Comparison of ENCODE assay signal across 9 mouse cellular contexts in genomic region chr13:51526480-51526879, GRCm38 (mm10). TPM values are rescaled to one million over a fixed set of nuclear protein-coding genes. Genes with fewer than 3 reads are reported as not detected.
DNase-seq lines count a peak whose midpoint lies in the region; ATAC-seq lines count a peak whose summit lies in the region.
"Had no signal": no experiment of that assay in that cellular context is flagged by ENCODE, and none has a peak within 500 bp of the region (broad histone marks: within the 10 kb centered on the region; RNA-seq: fewer than 3 reads in every experiment).

No protein-coding gene starts in this region.

- no peak overlapping the region for H3K4me2 ChIP-seq in embryonic facial prominence, embryonic 14.5 days (ENCODE audit: low read depth, low read length)
- H3K4me2 ChIP-seq: embryonic facial prominence, embryonic 13.5 days had no signal

- no peak overlapping the region for H3K27ac ChIP-seq in embryonic facial prominence, embryonic 14.5 days (replicated peaks; ENCODE audit: low read depth, low read length)
- H3K27ac ChIP-seq in embryonic facial prominence, embryonic 10.5 days (replicated peaks): no peak overlapping the region
- H3K27ac ChIP-seq: embryonic facial prominence, embryonic 13.5 days had no signal

- no peaks in the 10 kb centered on the region for H3K36me3 ChIP-seq in embryonic facial prominence, embryonic 14.5 days (ENCODE audit: control insufficient read depth, insufficient read depth, low read length)
- H3K36me3 ChIP-seq in embryonic facial prominence, embryonic 10.5 days (replicated peaks): no peaks in the 10 kb centered on the region
- H3K36me3 ChIP-seq: embryonic facial prominence, embryonic 13.5 days had no signal

- H3K4me1 ChIP-seq in embryonic facial prominence, embryonic 14.5 days (ENCODE audit: control insufficient read depth, insufficient read depth, low read length): no peaks in the 10 kb centered on the region
- no peaks in the 10 kb centered on the region for H3K4me1 ChIP-seq in embryonic facial prominence, embryonic 10.5 days
- H3K4me1 ChIP-seq: embryonic facial prominence, embryonic 13.5 days had no signal

- H3K27me3 ChIP-seq in embryonic facial prominence, embryonic 14.5 days (replicated peaks; ENCODE audit: control insufficient read depth, insufficient read depth, low read length): no peaks in the 10 kb centered on the region
- no peaks in the 10 kb centered on the region for H3K27me3 ChIP-seq in embryonic facial prominence, embryonic 10.5 days (replicated peaks; ENCODE audit: low read depth, poor library complexity, severe bottlenecking)
- H3K27me3 ChIP-seq: embryonic facial prominence, embryonic 13.5 days had no signal

- no peak overlapping the region for H3K9ac ChIP-seq in embryonic facial prominence, embryonic 14.5 days (ENCODE audit: low read depth, low read length)
- H3K9ac ChIP-seq: embryonic facial prominence, embryonic 13.5 days had no signal

- no peaks in the 10 kb centered on the region for H3K9me3 ChIP-seq in embryonic facial prominence, embryonic 14.5 days (ENCODE audit: control insufficient read depth, low read length)
- no peaks in the 10 kb centered on the region for H3K9me3 ChIP-seq in embryonic facial prominence, embryonic 10.5 days
- H3K9me3 ChIP-seq: embryonic facial prominence, embryonic 13.5 days had no signal

- no peak for ATAC-seq in embryonic facial prominence, embryonic 14.5 days (ENCODE audit: low read depth)

- peak; percentile 10 for DNase-seq in embryonic facial prominence, embryonic 14.5 days (ENCODE audit: low spot score)
- no peak for DNase-seq in embryonic facial prominence, embryonic 10.5 days (ENCODE audit: low spot score)
- peak; percentile 70 for DNase-seq in 3T3-L1 (ENCODE audit: low read depth, low spot score)
- DNase-seq in cerebellum, postnatal 14 days: peak; percentile 46 to 47
- peak; percentile 15 for DNase-seq in layer of hippocampus, adult 9-10 months (ENCODE audit: low spot score)
- peak; percentile 8 for DNase-seq in right cerebral cortex, postnatal 4 days
- no peak for DNase-seq in kidney, postnatal 25 days
- no peak for DNase-seq in urinary bladder, postnatal 4 days (ENCODE audit: low spot score in 2 of 2)

- H3K4me3 ChIP-seq in embryonic facial prominence, embryonic 14.5 days (ENCODE audit: low read depth, low read length): no peak overlapping the region
- no peak overlapping the region for H3K4me3 ChIP-seq in embryonic facial prominence, embryonic 10.5 days
- H3K4me3 ChIP-seq: embryonic facial prominence, embryonic 13.5 days had no signal

- WGBS in embryonic facial prominence, embryonic 14.5 days: 38% methylated on average over 7 of the region's 7 CpGs
- 55% methylated on average over 7 of the region's 7 CpGs for WGBS in embryonic facial prominence, embryonic 10.5 days

RNA-seq across cellular contexts. Expression of gene Shc3, which starts 42.7 kb away (rescaled TPM):
- 1.3 and 1.5 TPM in 2 replicates for polyA plus RNA-seq in embryonic facial prominence, embryonic 14.5 days (2014; fragmentation: Nextera tagmentation; extraction: Ambion mirVana)
- 0.92 and 0.94 TPM in 2 replicates for polyA plus RNA-seq in embryonic facial prominence, embryonic 10.5 days (2016; fragmentation: Nextera tagmentation; extraction: Ambion mirVana)

Comparison
In these comparisons a context has a peak if more than half of its experiments do, and no peak if none do; other contexts are left out.
1. DNase-seq: peak in embryonic facial prominence, embryonic 14.5 days (single experiment), 3T3-L1 (single experiment), cerebellum, postnatal 14 days (2 of 2), layer of hippocampus, adult 9-10 months (single experiment) and right cerebral cortex, postnatal 4 days (single experiment); none in embryonic facial prominence, embryonic 10.5 days (single experiment), kidney, postnatal 25 days (0 of 2) and urinary bladder, postnatal 4 days (0 of 2).